Mouse (Mus musculus) brain, embryonic 18.5 days (tissue): ENCODE results near the gene Tenm3.

Experiments used
- DNase-seq: peaks from one replicate; pipeline ENCODE4 v3.0.0-alpha.2; 2012; ENCODE audit warnings: low read depth, low spot score

Tenm3 gene

DNA sequence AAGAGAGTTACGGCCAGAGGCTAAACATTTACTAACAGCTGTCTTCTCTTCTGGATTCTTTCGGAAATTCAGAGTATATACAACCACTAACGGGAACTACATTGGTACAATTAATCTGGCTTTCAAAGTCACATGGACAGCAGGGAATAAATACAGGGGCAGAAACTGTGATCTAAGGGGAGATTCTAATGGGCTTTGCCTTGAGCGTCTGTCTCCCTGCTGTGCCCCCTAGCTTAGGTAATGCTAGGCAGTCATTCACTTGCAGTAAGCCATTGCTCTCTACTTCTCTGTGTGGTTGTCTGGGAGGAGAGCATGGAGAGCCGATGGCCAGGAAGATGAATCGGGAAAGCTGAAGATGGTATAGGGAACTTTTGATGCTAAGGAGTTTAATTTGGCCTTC lies 264.0 kb downstream of the Tenm3 start:
- DNase-seq, result no peak

DNA sequence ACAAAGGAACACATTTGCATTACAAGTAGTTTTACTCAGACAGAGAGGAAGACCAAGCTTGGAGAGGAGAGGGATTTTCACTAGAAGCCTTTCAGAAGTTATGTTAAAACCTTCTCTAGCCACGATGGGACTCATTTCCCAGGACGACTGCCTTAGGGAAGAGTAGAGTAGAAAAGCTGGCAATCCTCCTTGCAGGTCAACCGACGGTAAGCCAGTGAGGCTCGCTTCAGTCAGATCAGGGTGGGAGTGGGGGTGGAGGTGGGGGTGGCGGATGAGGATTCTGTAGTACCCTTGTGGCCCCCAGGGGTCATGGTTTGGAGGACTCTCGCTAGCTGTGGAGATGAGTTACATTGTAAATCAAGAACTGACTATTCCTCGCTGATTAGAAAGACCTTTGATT lies 264.6 kb downstream of the Tenm3 start:
- no peak for DNase-seq

DNA sequence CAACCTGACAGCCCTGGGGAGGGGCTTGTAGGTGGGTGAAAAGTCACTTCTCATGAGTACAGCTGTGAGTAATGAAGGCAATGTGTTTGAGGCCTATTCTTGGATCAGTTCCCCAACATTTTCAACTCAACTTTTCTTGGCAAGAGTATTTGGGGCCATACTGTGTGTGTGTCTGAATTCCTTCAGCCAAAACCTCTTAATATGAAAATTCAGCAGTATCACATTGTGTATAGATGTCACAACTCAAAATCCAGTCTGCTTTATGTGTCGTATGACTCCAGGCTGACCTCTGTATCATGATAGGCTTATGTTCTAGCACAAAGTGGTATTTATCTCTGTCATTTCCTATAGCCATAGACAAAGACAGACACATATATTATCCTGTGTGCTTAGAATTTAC lies 270.8 kb downstream of the Tenm3 start:
- DNase-seq, result no peak

DNA sequence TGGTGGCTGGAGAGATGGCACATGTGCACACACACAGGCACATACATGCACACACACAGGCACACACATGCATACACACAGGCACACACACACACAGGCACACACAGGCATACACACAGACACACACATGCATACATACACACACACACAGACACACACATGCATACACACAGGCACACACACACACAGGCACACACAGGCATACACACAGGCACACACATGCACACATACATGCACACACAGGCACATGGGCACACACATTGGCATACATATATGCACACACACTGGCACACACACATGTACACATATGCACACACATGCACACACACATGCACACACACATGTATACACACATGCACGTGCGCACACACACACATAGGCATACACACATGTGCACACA lies 271.4 kb downstream of the Tenm3 start:
- no peak for DNase-seq

DNA sequence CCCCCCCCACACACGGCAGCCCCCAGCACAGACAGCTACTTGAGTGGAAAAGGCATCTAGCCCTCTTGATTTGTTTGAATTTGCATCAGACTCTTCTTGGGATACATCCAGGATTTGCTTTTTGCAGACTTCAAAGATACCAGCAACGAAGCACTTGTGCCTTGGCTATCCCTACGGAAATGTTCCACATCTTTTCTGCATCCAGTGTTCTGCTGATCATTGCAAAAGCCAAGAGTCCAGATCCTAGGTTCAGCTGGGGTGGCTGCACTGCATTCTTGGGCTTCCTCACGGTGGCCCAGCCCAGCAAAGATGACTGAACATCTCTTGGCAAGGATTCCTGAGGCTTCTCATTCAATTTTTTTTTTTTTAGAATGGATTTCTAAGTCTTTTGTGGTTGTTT lies 275.1 kb downstream of the Tenm3 start:
- no peak for DNase-seq

DNA sequence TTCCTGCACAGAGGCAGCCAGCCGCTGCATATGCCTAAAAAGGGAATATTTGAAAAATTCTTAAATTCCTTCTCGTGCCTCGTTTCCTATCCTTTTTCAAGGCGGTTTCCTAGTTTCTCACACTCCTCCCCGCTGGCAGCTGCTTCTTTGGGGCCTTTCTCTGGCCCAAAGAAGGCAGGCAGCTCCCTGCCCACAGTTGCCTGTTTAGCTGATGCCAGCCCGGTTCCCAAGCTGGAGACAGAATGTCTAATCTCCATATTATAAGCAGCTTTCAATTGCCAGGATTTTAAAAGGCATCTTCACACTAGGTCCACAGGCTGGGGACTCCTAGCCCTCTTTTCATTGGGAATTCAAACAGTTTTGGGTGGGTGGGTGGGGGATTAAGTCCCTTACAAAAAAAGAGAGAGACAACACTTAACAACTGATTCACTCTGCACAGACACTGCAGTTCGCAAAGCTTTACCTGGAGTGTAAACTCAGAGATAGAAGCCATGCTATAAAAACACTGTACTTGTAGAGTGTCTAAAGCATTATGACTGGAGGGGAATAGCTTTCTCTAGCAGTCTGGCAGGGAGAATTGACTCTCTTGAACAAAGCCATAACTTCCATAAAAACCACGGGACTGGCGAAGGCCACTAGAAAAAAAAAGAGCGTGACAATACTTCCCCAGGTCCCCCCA lies 275.7 kb downstream of the Tenm3 start:
- no peak for DNase-seq

DNA sequence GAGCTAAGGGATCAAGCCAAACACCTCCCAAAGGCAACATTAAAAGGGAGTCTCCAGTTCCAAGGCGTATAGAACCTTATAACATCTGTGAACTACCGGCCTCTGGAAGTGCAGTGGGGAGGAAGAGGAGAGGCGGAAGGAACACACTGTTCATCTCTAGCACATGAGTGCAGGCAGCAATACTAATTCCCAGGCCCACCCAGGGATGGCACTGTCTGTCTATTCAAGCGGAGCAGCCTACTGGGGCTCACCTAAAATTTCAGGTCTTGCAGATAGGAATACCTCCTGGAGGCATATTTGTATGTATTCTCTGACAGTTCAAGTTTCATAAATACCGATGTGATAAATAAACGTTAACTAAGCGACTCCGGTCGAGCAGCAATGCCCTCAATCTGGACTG lies 283.5 kb downstream of the Tenm3 start:
- no peak for DNase-seq

DNA sequence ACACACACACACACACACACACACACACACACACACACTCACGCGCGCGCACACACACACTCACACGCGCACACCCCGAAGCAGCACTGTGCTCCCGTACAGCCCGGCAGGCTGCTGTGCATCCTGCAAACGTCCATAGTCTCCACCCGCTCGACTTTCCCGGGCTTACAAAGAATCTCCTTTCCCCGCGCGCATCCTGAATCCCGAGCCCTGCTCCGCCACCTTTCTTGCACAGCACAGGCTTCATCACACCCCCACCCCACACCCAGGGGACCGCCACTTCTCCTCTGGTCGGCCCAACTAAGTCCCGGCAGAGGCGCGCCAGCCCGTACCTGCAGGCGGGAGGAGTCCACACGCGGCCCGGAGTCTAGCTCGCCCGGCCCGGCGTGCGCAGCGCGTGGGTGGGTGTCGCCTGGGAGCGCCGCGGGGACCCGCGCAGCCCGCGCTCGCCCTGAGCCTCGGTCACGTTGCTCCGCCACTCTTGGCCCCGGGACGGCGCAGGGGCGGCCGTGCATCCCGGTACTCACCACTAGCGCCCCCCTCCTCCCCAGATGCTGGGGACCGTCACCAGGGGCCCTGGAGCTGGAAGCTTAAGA lies 288.1 kb downstream of the Tenm3 start:
- no peak for DNase-seq

DNA sequence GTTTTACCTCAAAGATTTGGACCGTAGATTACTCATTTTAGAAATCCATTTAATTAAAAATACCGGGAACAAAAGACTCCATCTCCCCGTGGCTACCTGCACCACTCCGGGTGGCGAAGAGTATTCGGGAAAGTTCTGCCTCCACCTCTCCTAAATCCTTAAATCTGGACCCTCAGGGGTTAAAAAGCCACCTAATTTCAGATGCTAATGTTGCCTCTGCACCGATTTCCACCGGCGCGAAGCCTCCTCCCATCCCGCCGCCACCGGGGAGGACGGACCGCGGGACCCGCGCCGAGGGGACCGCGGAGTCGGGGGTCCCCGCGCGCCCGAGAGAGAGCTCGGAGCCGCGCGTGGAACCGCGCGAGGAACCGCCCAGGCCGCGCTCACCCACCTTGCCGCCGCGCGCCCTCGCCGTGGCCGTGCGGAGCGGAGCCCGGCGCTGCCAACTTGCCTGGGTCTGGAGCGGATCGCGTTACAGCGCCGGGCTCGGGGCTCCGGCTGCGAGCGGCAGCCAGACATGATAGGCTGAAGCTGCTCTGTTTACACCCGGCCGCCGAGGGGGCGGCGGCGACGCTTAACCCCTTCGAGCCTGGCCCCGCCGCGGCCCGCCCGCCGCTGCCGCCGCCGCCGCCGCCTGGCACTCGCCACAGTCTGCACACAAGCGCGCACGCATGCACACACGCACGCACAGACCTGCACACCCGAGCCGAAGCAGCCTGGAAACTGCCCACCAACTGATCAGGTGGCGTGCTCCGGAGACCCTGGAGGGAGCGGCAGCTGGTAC lies 288.8 kb downstream of the Tenm3 start:
- no peak for DNase-seq

DNA sequence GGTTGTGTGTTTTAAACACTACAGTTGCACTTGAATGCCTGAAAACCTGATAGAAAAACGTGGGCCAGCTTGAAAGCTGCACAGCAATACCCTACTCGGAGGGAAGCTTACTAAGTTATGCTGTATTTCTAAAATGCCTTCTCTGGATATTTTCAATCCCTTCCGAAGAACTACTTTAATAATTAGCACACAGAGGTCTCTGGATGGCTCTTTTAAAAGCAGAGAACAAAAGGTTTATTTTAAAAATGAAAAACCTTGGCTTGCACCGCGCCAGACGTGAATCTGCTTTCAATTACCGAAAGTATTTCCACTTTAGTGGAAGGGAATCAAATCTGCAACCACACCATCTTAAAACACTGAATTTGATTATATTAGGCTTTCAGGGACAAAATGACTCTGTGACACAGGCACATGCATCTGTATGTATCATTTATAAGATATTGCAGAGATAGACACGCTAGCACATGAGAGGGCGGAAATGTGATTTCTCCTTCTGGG lies 289.9 kb downstream of the Tenm3 start:
- no peak for DNase-seq

DNA sequence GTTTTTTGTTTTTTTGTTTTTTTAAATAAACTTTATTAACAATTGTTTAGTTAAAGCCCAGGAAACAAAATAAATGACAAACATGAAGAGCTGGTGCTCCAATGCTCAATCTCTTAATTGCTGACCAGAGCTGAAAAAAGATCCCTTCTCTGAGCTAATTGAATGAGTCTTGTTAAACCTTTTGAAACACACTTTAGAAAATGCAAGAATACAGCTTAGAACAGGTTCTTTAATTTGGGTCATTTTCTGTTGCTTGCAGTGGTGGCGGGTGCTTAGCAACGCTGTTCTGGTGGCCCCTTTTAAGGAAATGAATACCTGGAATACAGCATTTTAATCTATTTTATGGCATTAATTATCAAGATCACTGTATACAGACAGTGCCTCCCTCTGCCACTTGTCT lies 291.4 kb downstream of the Tenm3 start:
- DNase-seq, result no peak

DNA sequence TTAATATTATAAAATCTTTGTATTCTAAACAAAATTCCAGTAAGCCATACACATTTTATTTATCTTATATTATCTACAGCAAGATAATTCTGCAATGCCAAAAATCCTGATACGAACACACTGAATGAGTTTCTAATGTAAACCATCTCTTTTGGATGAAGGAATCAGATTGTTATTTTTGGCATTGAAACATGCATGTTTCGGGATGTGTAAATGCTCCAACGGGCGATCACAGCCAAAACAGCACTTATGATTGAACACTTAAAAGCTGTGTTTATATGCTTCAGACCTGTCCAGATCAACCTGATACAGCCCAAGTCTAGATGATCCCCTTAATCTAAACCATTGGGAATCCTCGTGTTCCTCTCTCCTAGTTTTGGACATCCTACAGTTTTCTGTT lies 292.4 kb downstream of the Tenm3 start:
- no peak for DNase-seq

DNA sequence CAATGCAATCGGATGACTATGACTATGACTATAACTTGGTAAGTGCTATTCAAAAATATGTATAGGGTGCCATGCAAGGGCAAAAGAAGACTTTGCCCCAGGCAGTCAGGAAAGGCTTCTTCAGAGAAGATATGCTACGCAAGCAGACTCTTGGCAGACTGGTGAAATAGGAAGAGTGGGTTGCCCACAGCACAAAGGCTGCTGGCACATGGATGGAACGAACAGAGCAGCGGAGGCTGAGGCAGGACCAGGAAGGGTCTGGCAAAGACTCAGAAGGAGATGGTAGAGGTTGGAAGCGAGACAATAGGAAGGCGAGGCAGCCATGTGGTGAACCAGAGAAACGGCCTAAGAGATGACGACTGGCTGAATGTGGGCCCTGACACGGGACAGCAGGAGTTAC lies 294.8 kb downstream of the Tenm3 start:
- no peak for DNase-seq

DNA sequence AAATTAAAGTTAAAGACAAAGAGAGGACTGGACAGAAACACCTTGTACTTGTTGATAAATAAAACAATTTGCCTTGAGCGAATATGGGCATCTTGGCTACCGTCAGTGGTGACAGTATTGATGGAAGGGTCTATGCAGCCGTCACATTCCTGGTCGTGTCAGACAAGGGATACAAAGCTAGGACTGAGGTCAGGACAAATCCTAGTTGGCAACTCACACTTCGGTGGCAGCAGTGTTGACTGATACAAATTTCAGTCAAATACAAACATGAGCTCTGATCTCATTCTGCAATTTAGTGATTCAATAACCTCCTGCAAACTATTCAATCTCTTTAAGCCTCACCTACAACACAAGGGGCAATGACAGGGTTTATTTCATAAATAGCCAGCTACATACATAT lies 298.1 kb downstream of the Tenm3 start:
- DNase-seq, result no peak

DNA sequence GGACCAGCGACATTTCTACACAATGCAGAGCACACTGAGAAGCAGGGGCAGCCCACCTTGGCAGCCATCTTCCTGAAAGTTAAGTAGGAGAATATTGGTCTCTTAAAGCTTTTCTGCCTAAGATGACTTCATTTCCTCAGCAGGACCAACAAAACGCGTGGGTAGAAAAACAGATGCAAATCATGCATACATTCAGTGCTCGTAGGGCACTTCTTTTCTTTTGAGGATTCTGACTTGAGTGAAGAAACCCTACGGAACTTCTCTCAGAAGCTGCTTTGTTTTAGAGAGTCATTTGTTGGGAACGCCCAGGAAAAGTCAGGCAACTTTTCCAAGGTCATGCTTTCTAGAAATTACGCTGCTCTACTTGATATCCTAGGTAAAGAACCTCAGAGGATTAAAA lies 298.9 kb downstream of the Tenm3 start:
- no peak for DNase-seq

DNA sequence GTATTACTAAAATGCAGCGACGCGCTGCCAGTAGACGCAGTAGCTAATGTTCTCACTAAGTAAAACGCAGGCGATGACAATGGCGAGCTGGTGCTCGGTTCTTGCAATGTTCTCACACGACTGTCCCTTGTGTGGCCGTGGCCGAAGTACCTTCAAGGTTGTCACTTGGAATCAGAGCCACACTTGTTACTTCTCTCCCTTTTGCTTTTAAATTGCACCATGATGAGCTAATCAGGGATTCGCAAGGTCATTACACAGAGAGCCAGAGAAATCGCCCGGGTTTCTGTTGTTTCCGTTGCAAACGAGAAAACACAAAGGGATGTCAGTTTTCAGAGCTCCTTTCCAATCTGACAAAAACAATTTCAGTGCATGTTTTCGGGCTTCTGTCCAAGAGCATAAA lies 301.6 kb downstream of the Tenm3 start:
- no peak for DNase-seq

DNA sequence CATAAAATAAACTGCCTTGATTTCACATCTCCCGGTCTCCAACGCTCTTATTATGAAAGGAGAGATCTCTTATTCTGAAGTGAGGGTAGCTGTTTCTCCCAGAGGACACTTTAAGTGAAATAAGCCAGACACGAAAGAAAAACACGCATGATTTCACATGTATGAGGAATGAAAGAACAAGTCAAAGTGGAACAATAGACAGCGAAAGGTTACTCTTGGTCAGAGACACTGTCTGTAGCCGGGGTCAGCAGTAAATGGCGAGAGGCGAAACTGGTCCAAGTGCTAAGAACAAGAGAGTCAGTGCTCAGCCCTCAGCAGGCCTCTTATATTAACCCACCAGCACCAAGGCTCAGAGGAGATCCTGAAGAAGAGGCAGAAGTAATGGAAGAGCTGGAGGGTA lies 302.9 kb downstream of the Tenm3 start:
- DNase-seq, result no peak

DNA sequence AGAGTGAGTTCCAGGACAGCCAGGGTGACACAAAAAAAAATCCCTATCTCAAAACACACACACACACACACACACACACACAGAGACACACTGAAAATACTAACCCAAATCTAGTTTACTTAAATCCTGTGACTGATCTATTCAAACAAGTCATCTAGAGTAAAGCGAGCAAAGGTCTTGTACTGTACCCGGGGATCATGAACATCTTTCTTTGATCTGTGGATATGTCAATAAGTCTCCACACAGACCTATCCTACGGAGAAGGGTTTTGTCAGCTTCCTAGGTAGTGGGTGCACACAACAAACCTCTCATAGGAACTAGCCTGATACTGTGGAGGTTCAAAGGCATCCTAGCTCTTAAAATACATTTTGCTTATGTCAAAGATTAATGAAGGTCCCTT lies 307.9 kb downstream of the Tenm3 start:
- no peak for DNase-seq

DNA sequence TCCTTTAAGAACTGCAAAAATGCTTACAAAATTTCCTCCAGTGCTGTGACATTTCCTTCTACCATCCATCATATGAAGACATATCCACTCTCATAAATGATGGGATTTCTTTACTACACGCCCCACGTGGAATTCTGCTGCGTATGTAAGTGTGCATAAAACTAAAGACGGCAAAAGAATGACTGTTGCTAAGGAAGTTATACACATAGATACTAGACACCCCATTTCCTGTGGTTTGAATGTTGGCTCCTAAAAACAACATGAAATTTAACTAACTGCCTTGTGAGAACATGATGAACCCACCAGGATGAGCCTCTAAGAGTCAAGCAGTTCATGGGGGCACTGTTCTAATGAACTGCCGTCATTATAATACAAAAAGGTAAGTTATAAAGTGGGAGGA lies 312.0 kb downstream of the Tenm3 start:
- no peak for DNase-seq

DNA sequence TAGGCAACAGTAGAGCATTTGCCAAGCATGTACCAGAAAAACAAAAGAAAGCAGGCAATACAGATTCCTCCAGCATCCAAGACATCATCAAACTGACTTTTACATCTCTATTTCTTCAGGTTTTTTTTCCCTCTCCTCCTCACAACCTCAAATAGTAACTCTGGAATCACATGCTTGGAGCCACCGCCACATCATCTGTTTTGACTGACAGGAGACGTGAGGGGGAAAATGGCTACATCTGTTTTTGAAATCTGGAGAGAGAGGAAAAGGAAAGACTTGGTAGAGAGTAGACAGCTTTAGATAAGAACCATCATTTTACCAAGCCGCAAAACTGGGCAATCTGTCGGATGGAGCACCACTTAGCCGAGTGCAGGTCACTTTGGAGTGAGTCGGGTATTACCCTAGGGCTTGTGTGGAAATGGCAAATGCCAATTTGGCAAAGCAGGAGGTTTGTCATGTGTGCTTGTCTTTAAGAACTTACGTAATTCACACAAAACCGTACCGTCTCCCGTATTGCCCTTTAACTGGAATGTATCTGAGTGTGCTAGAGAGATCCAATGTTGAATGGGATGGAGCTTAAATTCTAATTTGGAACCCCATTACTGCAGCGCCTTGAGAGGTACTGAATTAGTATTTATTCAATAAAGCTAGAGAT lies 312.7 kb downstream of the Tenm3 start:
- DNase-seq, result no peak

DNA sequence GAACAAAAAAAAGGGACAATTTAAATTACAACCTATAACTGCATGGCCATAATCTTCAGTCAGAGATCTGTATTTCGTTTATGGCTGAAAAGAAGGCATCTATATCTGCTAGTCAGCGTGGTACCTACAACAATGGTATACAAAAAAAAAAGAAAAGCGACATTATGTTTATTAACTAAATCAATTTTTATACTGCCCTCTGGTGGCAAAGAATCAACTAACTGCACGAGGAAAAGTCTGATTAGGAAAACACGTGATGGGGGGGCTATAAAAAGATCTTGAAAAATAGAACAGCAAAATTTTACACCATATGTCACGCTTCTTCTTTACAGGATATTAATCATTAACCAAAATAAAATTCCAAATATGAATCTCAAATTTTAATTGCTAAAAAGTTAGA lies 316.3 kb downstream of the Tenm3 start:
- DNase-seq, result no peak

DNA sequence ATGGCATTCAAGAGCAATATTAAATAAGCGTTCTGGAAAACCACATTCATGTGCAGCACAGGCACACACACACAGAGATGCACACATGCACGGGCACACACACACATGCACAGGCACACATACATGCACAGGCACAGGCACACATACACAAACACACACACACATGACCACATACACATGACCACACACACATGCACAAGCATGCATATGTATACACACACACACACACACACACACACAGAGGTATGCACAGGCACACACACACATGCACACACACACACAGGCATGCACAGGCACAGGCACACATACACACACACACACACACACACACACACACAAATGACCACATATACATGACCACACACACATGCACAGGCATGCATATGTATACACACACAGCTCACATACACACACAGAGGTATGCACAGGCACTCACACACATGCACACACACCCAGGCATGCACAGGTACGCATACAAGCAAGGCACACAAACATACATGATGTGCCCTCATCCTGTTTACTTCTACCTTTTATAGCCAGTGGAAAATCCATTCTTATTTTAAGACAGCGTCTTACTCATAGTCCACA lies 321.1 kb downstream of the Tenm3 start:
- no peak for DNase-seq
